Mouse (Mus musculus) forebrain, embryonic 11.5 days (tissue): ENCODE results near the gene Arid5b. TPM values are rescaled to one million over a fixed set of nuclear protein-coding genes. Genes with fewer than 3 reads are reported as not detected.

Source experiments
- ATAC-seq: fragments of 200-750 bp; cut with Nextera tagmentation; replicated peaks from 2 replicates; pipeline ENCODE4 v1.8.0; 2017; ENCODE audit warnings: moderate TSS enrichment; ENCODE audit not compliant: low FRiP score
- DNase-seq: peaks from one replicate; pipeline ENCODE4 v3.0.0-alpha.2; 2017; ENCODE audit warnings: low spot score
- H3K27ac ChIP-seq: fragments of 300-500 bp; sonication (generic); 2 replicates; pipeline ENCODE4 v1.5.1; 2014; ENCODE audit warnings: low read depth, low read length
- H3K27me3 ChIP-seq: fragments of 300-500 bp; sonication (generic); 2 replicates; pipeline ENCODE4 v1.6.1; 2014; ENCODE audit warnings: mild to moderate bottlenecking, low read length, mixed read lengths; ENCODE audit not compliant: control insufficient read depth, insufficient read depth
- H3K36me3 ChIP-seq: fragments of 300-500 bp; sonication (generic); 2 replicates; pipeline ENCODE4 v1.6.1; 2014; ENCODE audit warnings: mild to moderate bottlenecking, low read length, moderate library complexity, mixed read lengths; ENCODE audit not compliant: control insufficient read depth, insufficient read depth
- H3K4me1 ChIP-seq: fragments of 300-500 bp; sonication (generic); replicated peaks from 2 replicates; pipeline ENCODE4 v1.6.1; 2014; ENCODE audit warnings: low read length, mixed read lengths; ENCODE audit not compliant: control insufficient read depth, insufficient read depth
- H3K4me2 ChIP-seq: fragments of 300-500 bp; sonication (generic); 2 replicates; pipeline ENCODE4 v1.6.1; 2014; ENCODE audit warnings: low read depth, mild to moderate bottlenecking, low read length, moderate library complexity, mixed read lengths; ENCODE audit not compliant: severe bottlenecking
- H3K4me3 ChIP-seq: fragments of 300-500 bp; sonication (generic); 2 replicates; pipeline ENCODE4 v1.5.1; 2014; ENCODE audit warnings: low read depth, low read length
- H3K9ac ChIP-seq: fragments of 300-500 bp; sonication (generic); 2 replicates; pipeline ENCODE4 v1.6.1; 2014; ENCODE audit warnings: low read length
- H3K9me3 ChIP-seq: fragments of 300-500 bp; sonication (generic); 2 replicates; pipeline ENCODE4 v1.6.1; 2016; ENCODE audit warnings: low read length, mixed read lengths; ENCODE audit not compliant: control insufficient read depth
- WGBS: fragments of 180-500 bp; shearing (Covaris S2); extraction: QIAGEN DNeasy Blood & Tissue Kit; methylation state at CpG from one replicate; pipeline ENCODE4 v1.1.7; 2014; 5-methylcytosine and 5-hydroxymethylcytosine counted together
- polyA plus RNA-seq: library from polyadenylated mRNA; unstranded; fragments of >200 nt; fragmentation: Nextera tagmentation; extraction: Ambion mirVana; gene quantifications from 2 replicates; pipeline ENCODE4 v1.2.1, GENCODE M21; 2014

The Arid5b gene
- polyA plus RNA-seq, 1 experiment from 2014 or later = 17.1 TPM

DNA sequence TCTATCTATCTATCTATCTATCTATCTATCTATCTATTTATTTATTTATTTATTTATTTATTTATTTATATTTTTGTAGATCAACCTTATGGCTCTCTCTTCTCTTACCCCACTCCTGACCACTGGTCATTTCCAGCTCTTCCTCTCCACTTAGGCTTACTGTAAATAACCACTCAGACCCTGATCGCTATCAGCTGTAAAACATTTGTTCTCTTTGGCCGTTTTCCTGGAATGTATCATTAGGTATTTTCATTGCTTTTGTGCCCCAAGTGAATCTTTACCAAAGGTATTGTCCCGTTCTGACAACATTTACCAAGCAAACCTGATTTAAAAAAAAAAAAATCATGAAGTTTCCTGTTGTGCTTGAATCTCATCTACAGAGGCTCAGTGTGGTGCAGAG, 188.0 kb downstream of the Arid5b start:
- Histone ChIP-seq H3K9ac (no peak overlapping the region), H3K27ac (no peak overlapping the region), H3K36me3 (no peaks in the 10 kb centered on the region), H3K9me3 (no peaks in the 10 kb centered on the region), H3K4me3 (no peak overlapping the region), H3K27me3 (no peaks in the 10 kb centered on the region), H3K4me2 (no peak overlapping the region), H3K4me1 (no peaks in the 10 kb centered on the region)
- 90% methylated on average over 3 of the region's 3 CpGs for WGBS
- ATAC-seq = no peak
- DNase-seq = no peak

DNA sequence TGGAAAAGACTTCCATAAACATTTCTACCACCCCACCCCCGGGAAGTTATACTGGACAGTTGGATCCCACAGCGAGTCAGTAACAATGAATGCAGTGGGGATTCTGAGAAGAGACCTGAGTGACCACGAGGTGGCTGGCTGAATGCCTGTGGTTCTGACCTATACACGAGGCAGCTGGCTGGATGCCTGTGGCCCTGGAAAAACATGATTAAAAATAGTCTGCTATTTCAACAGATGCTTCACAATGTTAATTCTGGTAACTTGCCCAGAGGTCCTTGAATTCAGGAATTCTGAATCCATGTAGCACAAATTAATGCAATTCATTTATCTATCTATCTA, 188.4 kb downstream of the Arid5b start:
- no peak for DNase-seq
- no peaks in the 10 kb centered on the region for H3K4me1 ChIP-seq
- no peak for ATAC-seq
- no peak overlapping the region for H3K4me3 ChIP-seq
- H3K36me3 ChIP-seq = no peaks in the 10 kb centered on the region
- no peaks in the 10 kb centered on the region for H3K27me3 ChIP-seq
- 84% methylated on average over 4 of the region's 4 CpGs for WGBS
- H3K27ac ChIP-seq = no peak overlapping the region
- H3K4me2 ChIP-seq = no peak overlapping the region
- no peaks in the 10 kb centered on the region for H3K9me3 ChIP-seq
- no peak overlapping the region for H3K9ac ChIP-seq

DNA sequence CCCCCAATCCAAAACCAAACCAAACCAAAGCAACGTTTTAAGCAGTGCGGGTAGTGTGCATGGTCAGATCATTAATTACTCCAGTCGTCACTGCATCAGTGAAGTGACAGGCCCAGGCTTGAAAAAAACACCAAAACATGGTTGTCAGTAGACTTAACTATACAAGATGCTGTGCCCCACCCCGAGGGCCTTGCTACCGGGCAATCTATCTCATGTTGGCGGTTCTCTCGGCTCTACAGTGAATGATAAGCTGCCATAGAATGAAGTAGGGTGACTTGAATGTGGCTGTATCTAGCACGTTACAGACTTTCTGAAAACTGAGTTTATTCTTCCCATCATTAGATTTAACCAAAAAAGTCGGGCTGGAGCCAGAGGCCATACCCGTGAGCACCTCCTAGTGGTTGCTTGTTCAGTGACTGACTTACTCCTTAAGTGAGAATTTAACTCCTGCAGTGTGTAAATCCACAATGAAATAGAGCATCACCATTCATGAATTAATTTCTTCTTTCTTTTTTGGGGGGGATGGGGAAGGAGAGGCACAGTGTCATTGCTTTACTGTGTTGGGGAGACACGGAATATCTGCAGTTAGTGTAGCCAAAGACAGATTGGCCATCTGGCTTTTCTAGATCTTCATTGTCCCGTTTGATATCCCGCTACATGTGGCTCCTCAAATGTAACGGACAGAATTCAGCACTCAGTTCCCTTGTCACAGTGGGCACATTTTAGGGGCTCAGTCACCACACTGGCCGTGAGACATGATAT, 188.9 kb downstream of the Arid5b start:
- 79% methylated on average over 15 of the region's 15 CpGs for WGBS
- no peaks in the 10 kb centered on the region for H3K36me3 ChIP-seq
- ATAC-seq (no peak), DNase-seq (no peak)
- H3K4me2 ChIP-seq = no peak overlapping the region
- H3K9ac ChIP-seq = no peak overlapping the region
- no peaks in the 10 kb centered on the region for H3K27me3 ChIP-seq
- no peaks in the 10 kb centered on the region for H3K9me3 ChIP-seq
- H3K4me1 ChIP-seq = no peaks in the 10 kb centered on the region
- H3K4me3 ChIP-seq = no peak overlapping the region
- no peak overlapping the region for H3K27ac ChIP-seq

DNA sequence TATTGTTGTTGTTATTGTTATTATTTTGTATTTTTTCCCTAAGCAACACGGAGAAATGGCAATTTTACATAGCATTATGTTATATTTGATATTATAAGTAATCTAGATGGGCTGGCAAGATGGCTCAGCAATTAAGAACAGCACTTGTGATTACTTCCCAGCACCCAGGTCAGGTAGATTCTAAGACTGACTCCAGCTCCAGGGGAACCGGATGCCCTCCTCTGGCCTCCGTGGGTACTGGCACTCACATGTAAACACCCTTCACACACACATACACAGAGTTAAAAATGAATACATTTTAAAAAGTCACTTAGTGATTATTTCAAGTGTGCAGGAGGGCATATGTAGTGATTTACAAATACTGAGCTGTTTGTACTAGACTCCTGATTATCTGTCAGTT, 190.8 kb downstream of the Arid5b start:
- Histone ChIP-seq H3K9me3 (no peaks in the 10 kb centered on the region), H3K4me2 (no peak overlapping the region), H3K4me3 (no peak overlapping the region), H3K9ac (no peak overlapping the region), H3K36me3 (no peaks in the 10 kb centered on the region), H3K4me1 (no peaks in the 10 kb centered on the region), H3K27ac (no peak overlapping the region), H3K27me3 (no peaks in the 10 kb centered on the region)
- ATAC-seq (no peak), DNase-seq (no peak)
- 78% methylated on average over 3 of the region's 3 CpGs for WGBS

DNA sequence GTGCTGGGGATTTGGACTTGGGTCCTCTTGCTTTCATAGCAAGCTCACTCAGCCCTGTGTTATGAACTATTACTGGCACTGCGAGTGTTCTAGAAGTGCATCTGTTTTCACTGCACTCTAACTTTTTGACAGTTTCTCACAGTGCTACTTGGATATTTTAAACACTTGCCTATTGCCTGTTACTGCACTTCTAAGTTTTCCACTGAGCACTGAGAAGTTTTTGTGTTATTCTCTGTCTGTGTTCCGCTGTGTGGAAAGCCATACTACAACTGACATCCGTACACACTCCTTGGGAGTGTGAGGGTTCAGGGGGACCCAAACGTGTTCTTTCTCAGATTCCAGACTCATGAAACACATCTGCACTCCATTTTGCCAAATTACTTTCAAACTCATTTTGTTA, 191.6 kb downstream of the Arid5b start:
- Histone ChIP-seq H3K4me3 (no peak overlapping the region), H3K4me1 (no peaks in the 10 kb centered on the region), H3K4me2 (no peak overlapping the region), H3K9me3 (no peaks in the 10 kb centered on the region), H3K9ac (no peak overlapping the region), H3K27ac (no peak overlapping the region), H3K36me3 (no peaks in the 10 kb centered on the region), H3K27me3 (no peaks in the 10 kb centered on the region)
- WGBS = 89% methylated on average over 4 of the region's 4 CpGs
- ATAC-seq (no peak), DNase-seq (no peak)

DNA sequence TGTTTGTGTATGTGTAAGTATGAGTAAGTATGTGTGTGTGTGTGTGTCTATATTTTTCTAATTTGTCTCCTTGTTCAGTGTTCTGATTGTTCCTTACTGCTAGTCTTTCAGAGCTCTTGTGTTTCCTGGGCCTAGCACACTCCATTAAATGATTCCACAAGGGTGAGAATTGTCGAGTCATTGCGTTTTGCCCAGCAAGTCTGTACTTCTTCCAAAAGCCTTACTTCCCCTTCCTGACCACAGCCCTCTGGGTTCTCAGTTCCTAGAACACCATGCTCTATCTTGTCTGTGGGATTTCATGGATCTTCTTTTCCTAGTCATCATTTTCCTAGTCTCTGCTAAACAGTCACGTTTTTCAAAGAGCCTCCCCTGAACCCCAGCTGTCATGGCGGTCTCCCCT, 193.0 kb downstream of the Arid5b start:
- no peaks in the 10 kb centered on the region for H3K9me3 ChIP-seq
- DNase-seq = no peak
- H3K27ac ChIP-seq = no peak overlapping the region
- no peaks in the 10 kb centered on the region for H3K4me1 ChIP-seq
- no peaks in the 10 kb centered on the region for H3K36me3 ChIP-seq
- H3K9ac ChIP-seq = no peak overlapping the region
- no peak overlapping the region for H3K4me2 ChIP-seq
- no peaks in the 10 kb centered on the region for H3K27me3 ChIP-seq
- H3K4me3 ChIP-seq = no peak overlapping the region
- 81% methylated on average over 4 of the region's 4 CpGs for WGBS
- ATAC-seq = no peak

DNA sequence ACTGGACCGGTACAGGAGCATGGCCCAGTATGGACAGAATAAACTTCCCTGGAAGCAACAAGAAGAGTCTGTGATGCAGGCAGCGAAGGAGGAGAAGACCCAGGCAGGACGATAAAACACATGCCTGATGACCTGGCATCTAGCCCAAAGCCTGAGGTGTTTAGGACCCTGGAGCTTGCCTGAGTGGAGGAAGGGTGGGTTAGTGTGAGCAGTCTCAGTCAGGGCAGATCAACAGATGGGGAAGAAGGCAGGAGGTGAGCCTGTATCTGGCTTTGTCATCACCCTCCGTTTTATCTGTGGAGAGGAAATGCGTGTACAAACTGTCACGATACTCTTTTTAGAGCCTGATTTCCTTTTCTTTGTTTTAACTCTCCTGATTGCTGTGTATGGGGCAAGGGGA, 196.8 kb downstream of the Arid5b start:
- WGBS = 82% methylated on average over 6 of the region's 6 CpGs
- Histone ChIP-seq H3K4me3 (no peak overlapping the region), H3K4me1 (no peaks in the 10 kb centered on the region), H3K36me3 (no peaks in the 10 kb centered on the region), H3K27me3 (no peaks in the 10 kb centered on the region), H3K9me3 (no peaks in the 10 kb centered on the region), H3K4me2 (no peak overlapping the region), H3K9ac (no peak overlapping the region), H3K27ac (no peak overlapping the region)
- DNase-seq (no peak), ATAC-seq (no peak)

DNA sequence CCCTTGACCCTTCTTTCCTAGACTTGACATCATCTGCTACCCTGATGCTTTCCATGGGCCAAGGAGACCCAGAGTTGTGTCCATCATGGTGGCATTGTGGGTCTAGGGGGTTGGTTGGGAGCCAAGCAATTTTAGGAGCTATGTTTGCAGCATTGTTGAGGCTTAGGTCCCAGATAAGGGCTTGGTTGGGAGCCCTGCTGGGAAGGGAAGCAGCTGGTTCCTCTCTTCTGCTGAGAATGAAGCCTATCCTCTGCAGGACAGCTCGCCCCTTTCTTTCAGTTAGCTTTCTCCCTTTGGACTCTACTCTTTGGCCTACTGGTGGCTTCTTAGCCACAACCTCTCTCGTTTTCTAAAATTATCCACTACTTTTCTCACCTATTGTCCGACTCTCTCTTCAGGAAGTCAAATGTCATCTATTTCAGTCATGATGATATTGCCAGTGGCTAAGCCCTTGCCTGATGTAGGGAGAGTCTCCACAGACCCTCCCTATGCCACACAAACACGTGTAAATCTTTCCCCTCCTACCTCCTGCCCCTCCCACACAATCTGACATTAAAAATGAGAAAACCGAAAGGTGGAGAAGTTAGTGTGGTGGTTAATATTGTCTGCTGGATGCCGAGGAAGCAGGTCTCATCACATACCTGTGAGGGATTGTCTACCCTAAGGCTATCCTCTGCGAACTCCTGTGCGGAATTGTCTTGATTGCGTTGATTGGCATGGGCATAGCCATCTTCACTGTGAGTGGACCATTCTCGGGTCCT, 198.4 kb downstream of the Arid5b start:
- DNase-seq (no peak), ATAC-seq (no peak)
- no peaks in the 10 kb centered on the region for H3K27me3 ChIP-seq
- H3K4me3 ChIP-seq = no peak overlapping the region
- H3K27ac ChIP-seq = no peak overlapping the region
- H3K4me1 ChIP-seq = no peaks in the 10 kb centered on the region
- H3K36me3 ChIP-seq = no peaks in the 10 kb centered on the region
- H3K9me3 ChIP-seq = no peaks in the 10 kb centered on the region
- H3K4me2 ChIP-seq = no peak overlapping the region
- 88% methylated on average over 10 of the region's 10 CpGs for WGBS
- H3K9ac ChIP-seq = no peak overlapping the region

DNA sequence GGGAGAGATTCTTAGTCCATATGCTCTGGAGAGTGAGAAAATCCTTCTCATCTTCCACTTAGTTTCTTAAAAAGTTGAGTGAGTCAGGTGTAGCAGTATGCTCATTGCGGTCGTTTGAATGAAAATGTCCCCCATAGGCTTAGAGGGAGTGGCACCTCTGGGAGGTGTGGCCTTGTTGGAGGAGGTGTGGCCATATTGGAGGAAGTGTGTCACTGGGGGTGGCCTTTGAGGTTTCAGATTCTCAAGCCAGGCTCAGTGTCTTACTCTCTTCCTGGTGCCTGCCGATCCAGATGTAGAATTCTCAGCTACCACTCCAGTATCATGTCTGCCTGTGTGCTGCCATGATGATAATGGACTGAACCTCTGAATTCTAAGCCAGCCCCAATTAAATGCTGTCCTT, 199.8 kb downstream of the Arid5b start:
- WGBS = 94% methylated on average over 3 of the region's 3 CpGs
- no peaks in the 10 kb centered on the region for H3K36me3 ChIP-seq
- H3K4me2 ChIP-seq = no peak overlapping the region
- H3K9me3 ChIP-seq = no peaks in the 10 kb centered on the region
- no peak overlapping the region for H3K4me3 ChIP-seq
- H3K9ac ChIP-seq = no peak overlapping the region
- no peaks in the 10 kb centered on the region for H3K27me3 ChIP-seq
- no peaks in the 10 kb centered on the region for H3K4me1 ChIP-seq
- no peak overlapping the region for H3K27ac ChIP-seq
- ATAC-seq (no peak), DNase-seq (no peak)
